Mouse (Mus musculus): Measurements from ENCODE around the gene Smg6. TPM values are rescaled to one million over a fixed set of nuclear protein-coding genes. Genes with fewer than 3 reads are reported as not detected.

Smg6 gene
- polyA plus RNA-seq, 1 experiment: 18.7 TPM

- Histone ChIP-seq H3K27me3 (ENCODE audit: control insufficient read depth, insufficient read depth, low read length) (no peaks in the 10 kb centered on the region), H3K27ac (ENCODE audit: insufficient read depth, low read depth, low read length) (no peak overlapping the region), H3K36me3 (ENCODE audit: control insufficient read depth, insufficient read depth, low read length) (0 out of 2 replicates have a peak, but pooled peaks cover 3% of the 10 kb centered on the region), H3K4me3 (ENCODE audit: low read depth, low read length) (no peak overlapping the region), H3K4me1 (ENCODE audit: control insufficient read depth, insufficient read depth, insufficient read length, low read length) (no peaks in the 10 kb centered on the region)
- TF ChIP-seq POLR2A (IDR thresholded peaks at IDR 0.05; ENCODE audit: low read depth, low read length) (no peak), CTCF (IDR thresholded peaks at IDR 0.05; ENCODE audit: extremely low read depth, insufficient read length, insufficient replicate concordance, low read depth, low read length) (no peak)
- WGBS: 92% methylated on average over 2 of the region's 2 CpGs
Measured at GRCm38 (mm10) chr11:75119298-75119697, 193.7 kb downstream of the Smg6 start.

GRCm38 (mm10) chr11:75119841-75120240, 194.2 kb downstream of the Smg6 start:
- Histone ChIP-seq H3K4me1 (ENCODE audit: control insufficient read depth, insufficient read depth, insufficient read length, low read length) (no peaks in the 10 kb centered on the region), H3K4me3 (ENCODE audit: low read depth, low read length) (no peak overlapping the region), H3K27me3 (ENCODE audit: control insufficient read depth, insufficient read depth, low read length) (no peaks in the 10 kb centered on the region), H3K36me3 (ENCODE audit: control insufficient read depth, insufficient read depth, low read length) (0 out of 2 replicates have a peak, but pooled peaks cover 2% of the 10 kb centered on the region), H3K27ac (ENCODE audit: insufficient read depth, low read depth, low read length) (no peak overlapping the region)
- TF ChIP-seq CTCF (IDR thresholded peaks at IDR 0.05; ENCODE audit: extremely low read depth, insufficient read length, insufficient replicate concordance, low read depth, low read length) (no peak), POLR2A (IDR thresholded peaks at IDR 0.05; ENCODE audit: low read depth, low read length) (no peak)
- 78% methylated on average over 3 of the region's 3 CpGs for WGBS

DNA sequence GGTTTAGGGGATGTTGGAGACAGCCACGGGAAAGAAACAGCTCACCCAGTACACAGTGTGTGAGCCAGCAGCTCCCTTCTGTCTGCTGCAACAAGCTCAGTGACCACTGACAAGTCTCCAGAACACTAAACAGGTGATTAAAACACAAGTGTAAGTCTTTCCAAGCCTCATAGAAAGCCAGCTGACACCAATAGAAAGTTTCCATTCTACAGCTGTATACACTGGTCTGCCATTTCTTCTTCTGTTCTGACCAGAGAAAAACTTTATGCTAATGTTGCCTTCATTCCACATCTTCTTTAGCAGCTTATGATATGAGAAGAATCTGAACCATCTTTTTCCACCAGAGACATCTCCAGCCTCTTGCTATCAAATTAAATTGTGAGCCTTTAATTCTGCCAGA, 195.7 kb downstream of the Smg6 start:
- Histone ChIP-seq H3K4me3 (ENCODE audit: low read depth, low read length) (no peak overlapping the region), H3K4me1 (ENCODE audit: control insufficient read depth, insufficient read depth, insufficient read length, low read length) (no peaks in the 10 kb centered on the region), H3K36me3 (ENCODE audit: control insufficient read depth, insufficient read depth, low read length) (0 out of 2 replicates have a peak, but pooled peaks cover 2% of the 10 kb centered on the region), H3K27ac (ENCODE audit: insufficient read depth, low read depth, low read length) (no peak overlapping the region), H3K27me3 (ENCODE audit: control insufficient read depth, insufficient read depth, low read length) (no peaks in the 10 kb centered on the region)
- no peak for TF ChIP-seq CTCF (IDR thresholded peaks at IDR 0.05; ENCODE audit: extremely low read depth, insufficient read length, insufficient replicate concordance, low read depth, low read length)
- no peak for TF ChIP-seq POLR2A (IDR thresholded peaks at IDR 0.05; ENCODE audit: low read depth, low read length)
- WGBS: 76% methylated on average over 1 of the region's 1 CpGs

GRCm38 (mm10) chr11:75124406-75124805, 198.8 kb downstream of the Smg6 start:
- no peak overlapping the region for H3K27ac ChIP-seq (ENCODE audit: insufficient read depth, low read depth, low read length)
- H3K4me3 ChIP-seq (ENCODE audit: low read depth, low read length): no peak overlapping the region
- 0 out of 2 replicates have a peak, but pooled peaks cover 2% of the 10 kb centered on the region for H3K36me3 ChIP-seq (ENCODE audit: control insufficient read depth, insufficient read depth, low read length)
- 70% methylated on average over 2 of the region's 2 CpGs for WGBS
- H3K27me3 ChIP-seq (ENCODE audit: control insufficient read depth, insufficient read depth, low read length): no peaks in the 10 kb centered on the region
- TF ChIP-seq CTCF (IDR thresholded peaks at IDR 0.05; ENCODE audit: extremely low read depth, insufficient read length, insufficient replicate concordance, low read depth, low read length): no peak
- TF ChIP-seq POLR2A (IDR thresholded peaks at IDR 0.05; ENCODE audit: low read depth, low read length): no peak
- H3K4me1 ChIP-seq (ENCODE audit: control insufficient read depth, insufficient read depth, insufficient read length, low read length): no peaks in the 10 kb centered on the region

- Histone ChIP-seq H3K36me3 (ENCODE audit: control insufficient read depth, insufficient read depth, low read length) (0 out of 2 replicates have a peak, but pooled peaks cover 2% of the 10 kb centered on the region), H3K27me3 (ENCODE audit: control insufficient read depth, insufficient read depth, low read length) (no peaks in the 10 kb centered on the region), H3K27ac (ENCODE audit: insufficient read depth, low read depth, low read length) (no peak overlapping the region), H3K4me1 (ENCODE audit: control insufficient read depth, insufficient read depth, insufficient read length, low read length) (no peaks in the 10 kb centered on the region), H3K4me3 (ENCODE audit: low read depth, low read length) (no peak overlapping the region)
- 92% methylated on average over 3 of the region's 3 CpGs for WGBS
- no peak for TF ChIP-seq CTCF (IDR thresholded peaks at IDR 0.05; ENCODE audit: extremely low read depth, insufficient read length, insufficient replicate concordance, low read depth, low read length)
- no peak for TF ChIP-seq POLR2A (IDR thresholded peaks at IDR 0.05; ENCODE audit: low read depth, low read length)
Measured at GRCm38 (mm10) chr11:75126384-75126783, 200.8 kb downstream of the Smg6 start.

GRCm38 (mm10) chr11:75129481-75129880, 203.9 kb downstream of the Smg6 start:
- Histone ChIP-seq H3K4me3 (ENCODE audit: low read depth, low read length) (no peak overlapping the region), H3K36me3 (ENCODE audit: control insufficient read depth, insufficient read depth, low read length) (no peaks in the 10 kb centered on the region), H3K27ac (ENCODE audit: insufficient read depth, low read depth, low read length) (no peak overlapping the region), H3K27me3 (ENCODE audit: control insufficient read depth, insufficient read depth, low read length) (no peaks in the 10 kb centered on the region), H3K4me1 (ENCODE audit: control insufficient read depth, insufficient read depth, insufficient read length, low read length) (no peaks in the 10 kb centered on the region)
- TF ChIP-seq POLR2A (IDR thresholded peaks at IDR 0.05; ENCODE audit: low read depth, low read length): no peak
- 97% methylated on average over 6 of the region's 6 CpGs for WGBS

DNA sequence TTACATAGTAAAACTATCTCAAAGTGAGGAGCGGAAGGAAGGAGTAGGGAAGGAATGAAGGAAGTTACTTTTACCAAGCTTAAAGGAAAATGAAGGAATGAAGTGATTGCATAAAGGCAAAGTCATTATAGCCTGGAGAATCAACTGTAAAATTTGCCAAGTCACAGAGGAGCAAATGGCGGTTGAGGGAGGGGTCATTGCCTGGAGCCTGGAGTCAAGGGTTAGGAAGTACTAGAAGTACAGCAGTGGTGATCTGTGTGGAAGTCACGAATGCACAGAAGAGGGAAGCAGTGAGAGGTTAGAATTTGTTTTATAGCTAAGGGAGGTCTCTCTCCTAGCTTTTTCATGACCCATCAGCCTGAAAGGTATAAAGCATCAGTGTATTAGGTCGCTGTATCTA, 205.7 kb downstream of the Smg6 start:
- H3K4me3 ChIP-seq (ENCODE audit: low read depth, low read length): no peak overlapping the region
- 81% methylated on average over 4 of the region's 4 CpGs for WGBS
- H3K27me3 ChIP-seq (ENCODE audit: control insufficient read depth, insufficient read depth, low read length): no peaks in the 10 kb centered on the region
- no peaks in the 10 kb centered on the region for H3K4me1 ChIP-seq (ENCODE audit: control insufficient read depth, insufficient read depth, insufficient read length, low read length)
- no peak overlapping the region for H3K27ac ChIP-seq (ENCODE audit: insufficient read depth, low read depth, low read length)
- no peak for TF ChIP-seq POLR2A (IDR thresholded peaks at IDR 0.05; ENCODE audit: low read depth, low read length)
- no peak for TF ChIP-seq CTCF (IDR thresholded peaks at IDR 0.05; ENCODE audit: extremely low read depth, insufficient read length, insufficient replicate concordance, low read depth, low read length)
- H3K36me3 ChIP-seq (ENCODE audit: control insufficient read depth, insufficient read depth, low read length): no peaks in the 10 kb centered on the region

- TF ChIP-seq POLR2A (IDR thresholded peaks at IDR 0.05; ENCODE audit: low read depth, low read length): no peak
- TF ChIP-seq CTCF (IDR thresholded peaks at IDR 0.05; ENCODE audit: extremely low read depth, insufficient read length, insufficient replicate concordance, low read depth, low read length): no peak
- Histone ChIP-seq H3K27ac (ENCODE audit: insufficient read depth, low read depth, low read length) (no peak overlapping the region), H3K27me3 (ENCODE audit: control insufficient read depth, insufficient read depth, low read length) (no peaks in the 10 kb centered on the region), H3K4me3 (ENCODE audit: low read depth, low read length) (no peak overlapping the region), H3K4me1 (ENCODE audit: control insufficient read depth, insufficient read depth, insufficient read length, low read length) (peaks cover 2% of the 10 kb centered on the region; the same call in 1 of the 2 replicates), H3K36me3 (ENCODE audit: control insufficient read depth, insufficient read depth, low read length) (no peaks in the 10 kb centered on the region)
- 77% methylated on average over 5 of the region's 5 CpGs for WGBS
Measured at GRCm38 (mm10) chr11:75132278-75132677, 206.7 kb downstream of the Smg6 start.
